Mouse (Mus musculus) small intestine, adult 2 months (tissue): ENCODE measurements at regions not wholly inside any gene's neighbourhood (a gene's known extent, or its start where the extent isn't known, plus 50 kb on each side); places are given as distances from the start of the nearest gene placed in this dataset.

Source experiments
- H3K27ac ChIP-seq: fragments of 200-500 bp; 2 replicates; pipeline ENCODE4 v1.5.1; 2012; ENCODE audit warnings: low read depth, low read length, control low read depth, inconsistent platforms; ENCODE audit not compliant: insufficient read depth
- H3K27me3 ChIP-seq: fragments of 200-500 bp; 2 replicates; pipeline ENCODE4 v1.6.1; 2012; ENCODE audit warnings: mild to moderate bottlenecking, moderate library complexity, low read length, inconsistent platforms; ENCODE audit not compliant: control insufficient read depth, insufficient read depth
- H3K36me3 ChIP-seq: fragments of 200-500 bp; 2 replicates; pipeline ENCODE4 v1.6.1; 2012; ENCODE audit warnings: mild to moderate bottlenecking, low read length, control low read depth, inconsistent platforms; ENCODE audit not compliant: control insufficient read depth, insufficient read depth
- H3K4me1 ChIP-seq: fragments of 200-500 bp; 2 replicates; pipeline ENCODE4 v1.6.1; 2012; ENCODE audit warnings: low read length, inconsistent platforms, mixed read lengths; ENCODE audit not compliant: control insufficient read depth, insufficient read depth, insufficient read length
- H3K4me3 ChIP-seq: fragments of 200-500 bp; 2 replicates; pipeline ENCODE4 v1.5.1; 2012; ENCODE audit warnings: low read depth, mild to moderate bottlenecking, control low read depth, inconsistent platforms, low read length, moderate library complexity
- CTCF ChIP-seq: fragments of 200-500 bp; IDR thresholded peaks from 2 replicates; pipeline ENCODE4 v1.5.1; 2012; ENCODE audit warnings: low read depth, mild to moderate bottlenecking, control low read depth, inconsistent platforms, low read length, moderate library complexity, mixed read lengths; ENCODE audit not compliant: insufficient replicate concordance, insufficient read length; ENCODE audit errors: extremely low read depth
- POLR2A ChIP-seq: fragments of 200-500 bp; IDR thresholded peaks from 2 replicates; pipeline ENCODE4 v1.6.1; 2012; ENCODE audit warnings: low read depth, mild to moderate bottlenecking, control low read depth, inconsistent platforms, low read length, moderate library complexity
- WGBS: fragments of 180-500 bp; shearing (Covaris S2); methylation state at CpG from one replicate; pipeline ENCODE4 v1.1.7; 2018; 5-methylcytosine and 5-hydroxymethylcytosine counted together

GRCm38 (mm10) chr9:62590407-62591195, 53.8 kb upstream of the Coro2b start:
- WGBS: 81% methylated on average over 17 of the region's 17 CpGs
- TF ChIP-seq CTCF: no peak
- no peak for TF ChIP-seq POLR2A
- H3K27me3 ChIP-seq: no peaks in the 10 kb centered on the region
- H3K36me3 ChIP-seq: no peaks in the 10 kb centered on the region
- no peaks in the 10 kb centered on the region for H3K4me1 ChIP-seq
- H3K4me3 ChIP-seq: no peak overlapping the region
- H3K27ac ChIP-seq: no peak overlapping the region

GRCm38 (mm10) chr9:62591196-62591485, 54.3 kb upstream of the Coro2b start:
- Histone ChIP-seq H3K4me3 (no peak overlapping the region), H3K27me3 (no peaks in the 10 kb centered on the region), H3K27ac (no peak overlapping the region), H3K4me1 (no peaks in the 10 kb centered on the region), H3K36me3 (no peaks in the 10 kb centered on the region)
- TF ChIP-seq POLR2A: no peak
- no peak for TF ChIP-seq CTCF
- WGBS: 73% methylated on average over 6 of the region's 6 CpGs

GRCm38 (mm10) chr9:62598056-62598455, 61.2 kb upstream of the Coro2b start:
- 68% methylated on average over 7 of the region's 7 CpGs for WGBS

GRCm38 (mm10) chr9:62598956-62599355, 62.1 kb upstream of the Coro2b start:
- H3K4me3 ChIP-seq: no peak overlapping the region
- TF ChIP-seq POLR2A: no peak
- no peak for TF ChIP-seq CTCF
- H3K36me3 ChIP-seq: no peaks in the 10 kb centered on the region
- 89% methylated on average over 5 of the region's 5 CpGs for WGBS
- H3K27ac ChIP-seq: no peak overlapping the region
- no peaks in the 10 kb centered on the region for H3K4me1 ChIP-seq
- no peaks in the 10 kb centered on the region for H3K27me3 ChIP-seq

More at GRCm38 (mm10) chr9:62598056-62598455, 61.2 kb upstream of the Coro2b start:
- TF ChIP-seq CTCF: no peak
- no peak for TF ChIP-seq POLR2A
- Histone ChIP-seq H3K27ac (no peak overlapping the region), H3K36me3 (no peaks in the 10 kb centered on the region), H3K27me3 (no peaks in the 10 kb centered on the region), H3K4me1 (no peaks in the 10 kb centered on the region), H3K4me3 (no peak overlapping the region)

- Histone ChIP-seq H3K27ac (no peak overlapping the region), H3K36me3 (no peaks in the 10 kb centered on the region), H3K4me3 (no peak overlapping the region), H3K27me3 (no peaks in the 10 kb centered on the region), H3K4me1 (no peaks in the 10 kb centered on the region)
- TF ChIP-seq POLR2A (no peak), CTCF (no peak)
- 83% methylated on average over 2 of the region's 2 CpGs for WGBS
These were observed 67.1 kb upstream of the Itga11 start for GRCm38 (mm10) chr9:62610526-62610925.

GRCm38 (mm10) chr9:62611452-62611851, 66.2 kb upstream of the Itga11 start:
- TF ChIP-seq CTCF (no peak), POLR2A (no peak)
- 58% methylated on average over 2 of the region's 2 CpGs for WGBS
- H3K27ac ChIP-seq: no peak overlapping the region
- H3K4me1 ChIP-seq: no peaks in the 10 kb centered on the region
- H3K4me3 ChIP-seq: no peak overlapping the region
- H3K27me3 ChIP-seq: no peaks in the 10 kb centered on the region
- H3K36me3 ChIP-seq: no peaks in the 10 kb centered on the region

- Histone ChIP-seq H3K36me3 (no peaks in the 10 kb centered on the region), H3K4me3 (no peak overlapping the region), H3K27me3 (no peaks in the 10 kb centered on the region), H3K27ac (no peak overlapping the region), H3K4me1 (no peaks in the 10 kb centered on the region)
- 62% methylated on average over 2 of the region's 2 CpGs for WGBS
- no peak for TF ChIP-seq CTCF
These were observed 64.6 kb upstream of the Itga11 start for GRCm38 (mm10) chr9:62613053-62613452.
